Mouse (Mus musculus) embryonic stem cell, embryonic (primary cell): Measurements from ENCODE around the gene Sh2d3c.

Source experiments
- CTCF ChIA-PET, 4 experiments: fragments of 300-600 bp in 2 of 4; fragments of 350-600 bp in 2 of 4; sonication (Branson Sonifier 250); formaldehyde crosslinking; loops; one replicate each; lab custom pipeline; 2022; ENCODE audit warnings: inconsistent platforms in 2 of 4; lab: Charles Lee
- POLR2A ChIA-PET, 4 experiments: fragments of 300-600 bp in 2 of 4; fragments of 350-600 bp in 2 of 4; sonication (Branson Sonifier 250); formaldehyde crosslinking; loops; one replicate each; lab custom pipeline; 2022; ENCODE audit warnings: antibody characterized with exemption in 4 of 4, inconsistent platforms in 1 of 4; lab: Charles Lee

The Sh2d3c gene

DNA sequence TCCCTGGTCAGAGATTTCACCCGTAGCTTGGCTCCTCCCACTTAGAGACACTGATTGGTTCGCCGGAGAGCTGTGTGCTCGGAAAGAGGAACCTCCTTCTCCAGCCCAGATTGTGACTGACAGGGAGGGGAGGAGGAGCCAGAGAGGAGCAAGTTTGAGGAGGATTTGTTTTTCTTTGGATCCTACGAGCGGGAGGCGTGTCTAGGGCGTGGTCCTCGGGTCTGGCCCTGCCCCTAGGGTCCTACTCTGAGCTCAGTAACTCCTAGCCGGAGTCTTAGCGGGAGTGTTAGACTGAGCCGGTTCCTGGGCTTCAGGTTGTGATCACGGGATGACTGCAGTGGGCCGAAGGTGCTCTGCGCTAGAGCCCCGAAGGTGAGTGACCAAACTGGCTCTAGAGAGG lies 6.6 kb downstream of the Sh2d3c start:
- ChIA-PET CTCF (interaction anchor here (0.5 to 4.0 kb wide), 48 partner anchors 9 to 1598 kb away, joined by 3 to 35 read pairs (median 5); partner anchors contain the start of genes Tor2a (in 3 of the 4), Cdk9 (in 2 of the 4), Angptl2 (in 1 of the 4) and Garnl3 (in 1 of the 4)), POLR2A (interaction anchor here (0.5 to 9.6 kb wide), 100 partner anchors 9 to 1410 kb away, joined by 3 to 214 read pairs (median 4); partner anchors contain the start of genes Cdk9 (in 3 of the 4), Tor2a (in 3 of the 4), 6330409D20Rik (in 2 of the 4) and Eng (in 2 of the 4))

- CTCF ChIA-PET: interaction anchor here (0.6 to 4.0 kb wide), 17 partner anchors 13 to 184 kb away, joined by 3 to 35 read pairs (median 5); partner anchors contain the start of genes Tor2a (in 2 of the 4) and 6330409D20Rik (in 1 of the 4)
- POLR2A ChIA-PET: interaction anchor here in 3 of 4 experiments (0.7 to 9.6 kb wide), 29 partner anchors 12 to 403 kb away, joined by 3 to 214 read pairs (median 5); partner anchors contain the start of genes 6330409D20Rik (in 2 of the 3), Cdk9 (in 2 of the 3), Eng (in 1 of the 3) and Fpgs (in 1 of the 3)
Measured at GRCm38 (mm10) chr2:32728463-32728862, 7.6 kb downstream of the Sh2d3c start.

- POLR2A ChIA-PET: interaction anchor here in 2 of 4 experiments (1.0 to 9.6 kb wide), 7 partner anchors 13 to 155 kb away, joined by 3 to 214 read pairs (median 5); partner anchors contain the start of genes Cdk9 (in 2 of the 2), 6330409D20Rik (in 1 of the 2) and Tor2a (in 1 of the 2)
Measured at GRCm38 (mm10) chr2:32729547-32729946, 8.7 kb downstream of the Sh2d3c start.

GRCm38 (mm10) chr2:32730854-32731253 lies 10.0 kb downstream of the Sh2d3c start:
- CTCF ChIA-PET: interaction anchor here in 1 of 4 experiments (1.0 kb wide), 1 partner anchor 17 kb away, joined by 3 read pairs; no protein-coding TSS in a partner anchor
- POLR2A ChIA-PET: interaction anchor here in 2 of 4 experiments (0.5 to 9.6 kb wide), 7 partner anchors 11 to 170 kb away, joined by 3 to 118 read pairs (median 3); partner anchors contain the start of genes 6330409D20Rik (in 1 of the 2) and Cdk9 (in 1 of the 2)

More at GRCm38 (mm10) chr2:32729547-32729946, 8.7 kb downstream of the Sh2d3c start:
- CTCF ChIA-PET: interaction anchor here in 2 of 4 experiments (0.8 to 2.6 kb wide), 3 partner anchors 36 to 129 kb away, joined by 3 to 7 read pairs (median 3); no protein-coding TSS in a partner anchor

DNA sequence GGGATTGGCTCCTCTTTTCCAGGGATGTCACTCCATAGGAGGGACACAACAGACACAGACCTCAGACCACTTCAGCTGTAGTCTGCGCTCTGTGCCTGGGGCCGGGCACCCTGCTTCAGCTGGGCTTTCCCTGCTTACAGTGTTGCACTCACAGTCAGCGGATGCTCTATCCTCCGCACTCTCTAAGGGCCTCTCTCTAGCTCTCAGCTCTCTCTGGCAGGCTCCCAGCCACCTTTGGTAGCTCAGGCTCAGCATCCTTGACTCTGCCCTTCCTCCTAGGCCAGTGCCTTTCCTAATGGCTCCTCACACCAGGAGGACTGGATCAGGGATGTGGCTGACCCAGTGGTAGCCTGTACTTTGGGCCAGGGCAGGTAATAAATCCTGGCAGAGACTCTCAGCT lies 11.1 kb downstream of the Sh2d3c start:
- CTCF ChIA-PET: interaction anchor here in 2 of 4 experiments (1.0 to 1.6 kb wide), 2 partner anchors 18 to 25 kb away, joined by 3 to 5 read pairs; partner anchors contain the start of gene Tor2a (in 1 of the 2)
- POLR2A ChIA-PET: interaction anchor here in 2 of 4 experiments (0.6 to 9.6 kb wide), 10 partner anchors 10 to 43 kb away, joined by 3 to 118 read pairs (median 4); partner anchors contain the start of genes 6330409D20Rik (in 1 of the 2), Cdk9 (in 1 of the 2) and Tor2a (in 1 of the 2)

GRCm38 (mm10) chr2:32732695-32733094 lies 11.8 kb downstream of the Sh2d3c start:
- POLR2A ChIA-PET: interaction anchor here in 3 of 4 experiments (1.1 to 9.6 kb wide), 5 partner anchors 10 to 26 kb away, joined by 3 to 118 read pairs (median 4); partner anchors contain the start of genes 6330409D20Rik (in 1 of the 3) and Cdk9 (in 1 of the 3)
- CTCF ChIA-PET: interaction anchor here in 1 of 4 experiments (1.0 to 1.6 kb wide), 2 partner anchors 18 to 24 kb away, joined by 3 to 5 read pairs; partner anchors contain the start of gene Tor2a

DNA sequence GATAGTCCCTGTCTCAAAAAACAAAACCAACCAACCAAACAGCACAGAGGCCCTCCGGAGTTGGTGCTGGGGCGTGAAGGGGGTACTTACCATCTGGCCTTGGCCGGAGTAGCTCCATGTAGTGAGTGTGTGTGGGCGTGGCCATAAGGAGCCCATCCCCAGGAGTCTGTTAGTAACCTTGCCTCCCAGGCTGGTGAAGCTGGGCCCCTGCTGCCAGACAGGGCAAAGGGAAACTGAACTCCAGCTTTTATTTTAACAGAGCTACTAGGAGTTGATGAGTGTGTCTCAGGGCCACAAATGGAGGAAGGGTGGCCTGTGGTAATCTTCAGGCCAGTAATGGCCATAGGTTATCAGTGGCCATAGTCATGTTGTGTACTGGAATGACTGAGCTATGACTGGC lies 13.6 kb downstream of the Sh2d3c start:
- POLR2A ChIA-PET: interaction anchor here in 2 of 4 experiments (0.8 to 9.6 kb wide), 6 partner anchors 8 to 227 kb away, joined by 3 to 118 read pairs (median 4); partner anchors contain the start of genes 6330409D20Rik (in 1 of the 2), Cdk9 (in 1 of the 2), Lrsam1 (in 1 of the 2) and Rpl12 (in 1 of the 2)
- CTCF ChIA-PET: interaction anchor here in 1 of 4 experiments (0.6 to 2.0 kb wide), 2 partner anchors 30 to 45 kb away, joined by 3 to 5 read pairs; no protein-coding TSS in a partner anchor

DNA sequence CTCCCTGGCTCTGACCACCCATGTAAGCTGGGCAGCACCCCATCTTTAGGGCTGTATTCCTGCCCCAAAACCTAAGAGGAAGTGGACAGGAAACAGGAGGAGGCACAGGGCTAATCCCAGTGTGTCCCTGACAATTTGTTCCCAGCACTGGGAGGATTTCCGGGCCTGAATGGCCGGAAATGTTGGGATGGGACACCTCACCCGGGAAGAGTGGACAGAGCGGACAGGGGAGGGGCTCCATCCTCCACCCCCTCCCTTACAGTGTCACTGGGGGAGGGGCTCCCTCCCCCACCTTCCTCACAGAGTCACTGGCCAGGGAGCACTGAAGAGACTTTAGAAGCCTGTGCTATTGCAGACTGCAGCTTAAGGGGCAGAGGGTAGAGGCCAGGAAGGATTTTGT lies 14.1 kb downstream of the Sh2d3c start:
- POLR2A ChIA-PET: interaction anchor here in 2 of 4 experiments (0.8 to 1.5 kb wide), 5 partner anchors 15 to 226 kb away, joined by 3 to 5 read pairs (median 4); partner anchors contain the start of genes Cdk9 (in 1 of the 2), Lrsam1 (in 1 of the 2) and Rpl12 (in 1 of the 2)

DNA sequence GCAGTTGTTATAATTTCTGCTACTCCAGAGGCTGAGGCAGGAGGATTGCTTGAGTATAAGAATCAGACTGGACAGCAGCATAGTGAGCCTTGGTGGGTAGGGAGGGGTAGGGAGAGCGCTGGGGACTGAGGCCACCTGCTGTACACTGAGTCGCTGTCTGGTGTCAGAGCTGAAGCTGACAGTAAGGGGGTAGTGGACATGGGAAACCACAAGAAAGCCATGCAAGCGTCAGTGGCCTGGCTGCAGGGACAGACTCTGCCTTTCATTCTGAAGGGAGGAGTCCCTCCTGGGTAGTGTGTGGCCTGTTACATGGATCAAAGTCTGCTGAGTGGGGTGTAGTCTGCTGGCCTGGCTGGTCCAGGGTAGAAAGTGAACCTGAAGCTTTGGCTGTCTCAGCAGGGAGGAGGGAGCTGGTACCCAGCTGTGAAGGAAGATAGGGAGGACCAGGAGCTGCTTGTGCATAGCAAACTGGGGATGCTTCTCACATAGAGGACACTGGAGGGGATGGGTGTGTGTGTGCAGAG lies 15.5 kb downstream of the Sh2d3c start:
- POLR2A ChIA-PET: interaction anchor here in 3 of 4 experiments (0.5 to 12.4 kb wide), 7 partner anchors 7 to 235 kb away, joined by 3 to 118 read pairs (median 3); no protein-coding TSS in a partner anchor
- CTCF ChIA-PET: interaction anchor here in 2 of 4 experiments (0.8 to 1.6 kb wide), 4 partner anchors 10 to 193 kb away, joined by 3 to 4 read pairs (median 4); partner anchors contain the start of gene Tor2a (in 2 of the 2)

More for the DNA sequence above, 14.1 kb downstream of the Sh2d3c start:
- CTCF ChIA-PET: interaction anchor here in 2 of 4 experiments (0.6 to 2.0 kb wide), 3 partner anchors 22 to 46 kb away, joined by 3 to 5 read pairs (median 4); partner anchors contain the start of gene Tor2a (in 1 of the 2)

DNA sequence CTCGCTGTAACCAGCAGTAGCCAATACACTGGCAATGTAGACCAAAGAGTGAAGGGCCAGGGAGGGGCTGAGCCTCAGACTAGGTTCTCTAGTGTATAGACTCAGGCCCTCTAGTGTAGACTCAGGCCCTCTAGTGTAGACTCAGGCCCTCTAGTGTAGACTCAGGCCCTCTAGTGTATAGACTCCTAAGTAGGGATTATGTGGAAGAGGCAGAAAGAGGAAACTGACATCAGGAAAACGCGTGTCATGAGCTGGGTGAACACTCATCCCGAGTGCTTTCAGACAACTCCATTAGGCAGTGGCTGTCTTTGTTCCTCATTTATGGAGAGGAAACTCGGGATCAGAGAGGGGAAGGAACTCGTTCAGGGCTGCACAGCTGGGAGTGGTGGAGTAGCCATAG lies 16.2 kb downstream of the Sh2d3c start:
- POLR2A ChIA-PET: interaction anchor here in 3 of 4 experiments (0.5 to 12.4 kb wide), 8 partner anchors 7 to 72 kb away, joined by 3 to 118 read pairs (median 4); no protein-coding TSS in a partner anchor

GRCm38 (mm10) chr2:32739311-32739710 lies 18.5 kb downstream of the Sh2d3c start:
- POLR2A ChIA-PET: interaction anchor here in 2 of 4 experiments (0.8 to 12.4 kb wide), 7 partner anchors 9 to 112 kb away, joined by 3 to 118 read pairs (median 3); partner anchors contain the start of gene Tor2a (in 1 of the 2)
- CTCF ChIA-PET: no interaction called here

More for the DNA sequence above, 16.2 kb downstream of the Sh2d3c start:
- CTCF ChIA-PET: interaction anchor here in 2 of 4 experiments (0.8 to 1.4 kb wide), 5 partner anchors 10 to 192 kb away, joined by 3 to 4 read pairs (median 3); partner anchors contain the start of gene Tor2a (in 2 of the 2)

GRCm38 (mm10) chr2:32740916-32741272 lies 20.0 kb downstream of the Sh2d3c start, which contains the start of gene 6330409D20Rik:
TSS of gene 6330409D20Rik (minus strand) at chr2:32741016.
- ChIA-PET POLR2A (interaction anchor here in 2 of 4 experiments (0.8 to 12.4 kb wide), 6 partner anchors 10 to 41 kb away, joined by 4 to 118 read pairs (median 7); no protein-coding TSS in a partner anchor), CTCF (interaction anchor here in 3 of 4 experiments (0.6 to 1.2 kb wide), 5 partner anchors 12 to 45 kb away, joined by 3 to 4 read pairs (median 3); partner anchors contain the start of gene Tor2a (in 2 of the 3))

DNA sequence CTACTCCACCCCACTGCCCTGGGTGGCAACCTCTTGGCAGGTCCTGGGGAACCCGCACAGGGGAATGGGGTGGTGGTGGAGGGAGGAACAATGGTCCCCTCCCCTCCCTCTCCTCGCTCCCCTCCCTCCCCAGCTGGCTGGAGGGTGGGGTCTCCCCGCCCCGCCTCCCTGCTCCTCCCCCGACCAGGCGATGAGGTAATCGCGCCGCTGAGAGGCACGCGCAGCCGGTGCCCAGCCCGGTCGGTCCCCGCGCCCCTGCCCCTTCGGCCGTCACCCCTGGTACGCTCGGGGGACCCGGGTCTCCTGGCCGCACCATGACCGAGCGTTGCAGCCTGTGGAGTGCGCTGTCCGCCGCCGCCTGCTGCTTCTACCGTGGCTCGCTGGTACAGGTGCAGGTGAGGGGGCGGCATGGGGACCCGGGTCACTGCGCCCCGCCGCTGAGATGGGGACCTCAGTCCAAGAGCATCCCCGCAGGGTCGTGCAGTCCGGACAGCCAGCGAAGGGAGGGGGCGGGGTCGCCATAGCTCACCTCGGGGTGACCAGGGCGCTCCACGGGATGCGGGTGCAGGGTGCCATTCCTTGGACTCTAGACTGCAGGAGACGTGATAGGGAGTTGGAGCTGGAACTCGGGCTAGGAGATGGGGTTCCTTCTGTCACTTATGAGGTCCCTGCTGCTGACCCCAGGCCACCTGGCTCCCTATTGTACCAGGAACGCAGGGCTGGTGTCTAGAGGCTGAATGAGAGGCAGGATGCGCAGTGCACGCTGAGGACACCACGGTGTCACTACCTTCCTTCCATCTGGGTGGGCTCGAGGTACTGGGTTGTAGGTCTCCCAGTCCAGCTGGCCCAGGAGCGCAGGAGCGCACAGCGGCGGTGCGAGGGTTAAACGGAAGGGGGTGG lies 20.7 kb downstream of the Sh2d3c start:
- ChIA-PET POLR2A (interaction anchor here (0.6 to 12.4 kb wide), 22 partner anchors 9 to 220 kb away, joined by 3 to 118 read pairs (median 4); partner anchors contain the start of genes Fpgs (in 1 of the 4), Lrsam1 (in 1 of the 4), Rpl12 (in 1 of the 4) and Tor2a (in 1 of the 4)), CTCF (interaction anchor here in 3 of 4 experiments (0.6 to 1.8 kb wide), 9 partner anchors 13 to 187 kb away, joined by 3 to 8 read pairs (median 3); partner anchors contain the start of gene Tor2a (in 2 of the 3))

DNA sequence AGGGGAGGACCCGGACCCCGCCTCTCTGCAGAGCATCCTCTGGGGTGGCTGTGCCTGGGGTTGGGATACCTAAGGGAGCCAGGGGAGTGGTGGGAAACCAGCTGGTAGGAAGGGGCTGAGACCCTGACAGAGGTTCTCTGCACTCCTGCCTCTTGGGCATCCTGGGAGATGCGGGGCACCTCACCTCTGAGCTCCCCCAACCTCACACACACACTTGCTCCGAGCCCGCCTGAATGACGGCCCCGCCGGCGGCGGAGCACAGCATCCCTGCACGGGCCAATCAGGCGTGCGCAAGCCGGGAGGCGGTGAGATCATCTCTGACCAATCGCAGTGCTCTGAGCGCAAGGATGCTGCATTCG lies 21.3 kb downstream of the Sh2d3c start:
- CTCF ChIA-PET: interaction anchor here in 2 of 4 experiments (0.8 to 2.4 kb wide), 6 partner anchors 10 to 166 kb away, joined by 3 to 8 read pairs (median 6); partner anchors contain the start of gene Tor2a (in 2 of the 2)

GRCm38 (mm10) chr2:32744272-32744982 lies 23.6 kb downstream of the Sh2d3c start:
- ChIA-PET POLR2A (interaction anchor here in 3 of 4 experiments (0.9 to 12.4 kb wide), 4 partner anchors 13 to 26 kb away, joined by 3 to 118 read pairs (median 14); partner anchors contain the start of gene Tor2a (in 1 of the 3)), CTCF (interaction anchor here in 1 of 4 experiments (0.7 to 2.5 kb wide), 5 partner anchors 7 to 188 kb away, joined by 3 to 8 read pairs (median 7); partner anchors contain the start of gene Tor2a)

More for the DNA sequence above, 21.3 kb downstream of the Sh2d3c start:
- POLR2A ChIA-PET: interaction anchor here (0.6 to 12.4 kb wide), 23 partner anchors 9 to 220 kb away, joined by 3 to 118 read pairs (median 4); partner anchors contain the start of genes Fpgs (in 1 of the 4), Lrsam1 (in 1 of the 4), Rpl12 (in 1 of the 4) and Tor2a (in 1 of the 4)
